Mouse (Mus musculus) kidney, adult 11 months (tissue): ENCODE results near the gene Zc3h7b.

ENCODE experiments used
- DNase-seq: peaks from one replicate; pipeline ENCODE4 v3.0.0; 2022

Gene Zc3h7b

DNA sequence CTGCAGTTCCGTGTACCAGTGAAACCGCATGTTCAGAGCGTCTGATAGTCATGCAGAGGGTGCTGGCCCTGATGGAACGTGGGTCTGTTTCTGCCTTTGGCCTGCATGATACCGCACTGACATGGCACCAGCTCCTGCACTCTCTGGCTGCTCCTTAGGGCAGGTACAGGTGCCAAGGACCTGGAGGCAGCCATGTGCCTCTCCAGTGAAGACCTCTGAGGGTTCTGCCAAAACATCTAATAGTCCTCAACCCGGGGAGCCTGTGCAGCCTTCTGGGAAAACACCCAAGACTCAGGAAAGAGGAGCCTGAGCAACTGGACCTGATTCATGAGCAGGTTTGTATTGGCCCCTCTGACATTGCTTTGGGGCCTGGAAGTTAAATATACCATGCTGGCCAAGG lies 53.0 kb downstream of the Zc3h7b start:
- peak; percentile 48 for DNase-seq

DNA sequence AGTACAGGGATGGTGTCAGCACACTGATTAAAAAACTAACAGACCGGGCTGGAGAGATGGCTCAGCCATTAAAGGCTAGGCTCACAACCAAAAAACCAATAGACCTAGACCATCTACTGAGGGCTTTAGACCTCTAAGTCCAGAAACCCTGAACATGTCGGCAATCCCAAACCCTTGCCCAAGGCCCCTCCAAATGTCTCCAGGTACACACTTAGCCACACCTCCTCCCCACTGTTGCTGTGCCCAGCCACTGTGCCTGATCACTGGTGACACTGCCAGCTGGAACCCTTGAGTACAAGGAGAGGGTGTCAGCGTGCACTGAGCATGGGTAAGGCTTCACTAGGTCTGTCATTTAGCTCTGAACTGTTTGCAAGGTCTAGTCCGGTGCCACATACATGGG lies 53.6 kb downstream of the Zc3h7b start:
- peak; percentile 76 for DNase-seq

DNA sequence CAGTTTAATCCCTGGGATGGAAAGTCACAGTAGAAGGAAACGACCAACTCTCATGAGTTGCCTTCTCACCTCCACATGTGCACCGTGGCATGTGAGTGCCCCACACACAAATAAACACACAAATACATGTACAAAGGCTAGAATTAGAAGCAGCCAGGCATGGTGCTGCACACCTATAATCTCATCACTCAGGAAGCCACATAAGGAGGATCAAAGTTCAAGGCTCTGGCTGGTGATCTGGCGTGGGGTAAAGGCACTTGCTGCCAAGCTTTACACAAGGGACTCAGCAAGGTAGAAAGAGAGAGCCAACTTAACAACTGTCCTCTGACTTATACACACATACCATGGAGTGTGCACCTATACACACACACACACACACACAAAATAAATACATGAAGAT lies 55.5 kb downstream of the Zc3h7b start:
- DNase-seq, result peak; percentile 64

DNA sequence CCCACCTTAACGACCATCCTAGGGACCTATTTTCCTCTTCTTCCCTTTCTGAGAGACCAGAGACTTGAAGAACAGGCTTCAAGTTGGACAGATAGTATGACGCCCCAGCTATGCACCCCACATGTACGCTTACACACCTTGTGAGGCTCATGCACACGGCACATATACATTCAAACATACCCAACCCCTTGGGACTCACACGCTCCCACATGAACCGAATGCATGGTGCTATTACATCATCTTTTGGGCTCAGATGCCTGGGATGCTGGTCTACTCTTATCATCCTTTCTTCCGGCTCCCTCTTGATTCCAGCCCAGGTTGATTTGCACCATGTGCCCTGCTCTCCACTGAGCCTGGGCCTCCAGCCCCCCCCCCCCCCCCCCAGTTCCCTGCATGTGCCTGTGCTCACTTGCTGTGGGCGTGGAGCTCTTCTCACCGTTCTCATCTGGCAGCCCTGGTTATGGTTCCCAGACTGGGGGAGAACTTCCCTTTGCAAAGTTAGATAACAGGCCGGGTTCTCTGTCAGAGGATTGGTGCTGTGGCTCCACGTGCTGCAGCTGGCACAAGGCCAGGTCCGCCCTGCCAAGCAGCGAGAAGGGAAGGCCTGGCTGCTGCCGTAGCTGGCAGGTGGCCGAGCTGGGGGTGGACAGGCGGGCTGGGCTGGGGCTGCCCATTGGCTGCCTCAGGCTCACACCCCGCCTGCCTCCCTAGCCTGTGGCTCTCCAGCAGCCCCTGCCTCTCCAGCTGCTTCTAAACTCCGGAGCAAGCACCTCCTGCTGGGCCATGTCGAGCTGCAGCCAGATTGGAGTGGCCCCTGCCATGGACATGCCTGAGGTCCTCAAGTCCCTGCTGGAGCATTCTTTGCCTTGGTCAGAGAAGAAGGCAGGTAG lies 57.4 kb downstream of the Zc3h7b start, which contains the start of gene Tef:
Tef (plus strand) TSS at position 421 of the 890 bp plus-strand sequence.
- DNase-seq, result peak; percentile 100

DNA sequence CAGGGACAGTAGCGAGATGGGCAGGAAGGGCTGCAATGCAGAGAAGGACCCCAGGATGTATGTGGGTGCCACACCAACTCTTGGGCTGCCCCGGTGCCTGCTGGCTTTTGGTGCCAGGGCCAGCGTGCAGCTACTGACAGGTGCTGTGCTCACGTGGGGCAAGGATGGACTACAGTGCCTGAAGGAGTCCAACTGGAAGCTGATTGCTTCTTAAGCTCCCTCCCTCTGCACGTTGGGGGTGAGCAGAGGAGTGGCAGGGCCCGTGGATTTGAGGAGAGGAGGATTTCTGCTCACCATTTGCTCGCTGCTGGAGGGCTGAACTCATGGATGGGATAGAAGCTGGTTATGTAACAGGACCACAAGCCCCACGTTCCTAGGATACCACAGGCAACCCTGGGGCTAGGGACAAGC lies 58.1 kb downstream of the Zc3h7b start:
- DNase-seq, result peak; percentile 88

DNA sequence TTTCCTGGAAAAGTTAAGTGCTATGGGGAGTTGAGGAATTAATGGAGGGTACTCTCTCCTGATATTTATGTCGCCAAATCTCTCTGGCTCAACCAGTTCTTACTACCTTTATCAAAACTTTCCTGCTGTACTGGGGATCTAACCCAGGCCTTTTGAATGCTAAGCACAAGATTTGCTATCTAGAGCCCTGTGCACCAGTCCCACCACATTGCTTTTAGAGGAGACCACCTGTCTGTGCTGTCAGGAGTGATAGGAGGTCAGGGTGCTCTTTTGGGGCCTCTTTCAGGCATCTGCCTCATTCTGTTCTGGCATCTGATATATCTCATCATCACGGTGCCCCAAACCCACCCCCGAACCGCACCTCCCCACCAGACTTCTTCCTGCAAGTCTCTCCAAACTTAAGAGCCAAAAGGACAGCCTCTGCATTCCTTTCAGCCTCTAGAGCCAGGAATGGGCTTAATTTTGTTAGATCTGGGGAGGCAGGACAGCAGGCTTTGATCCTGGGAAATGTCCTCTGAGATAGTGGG lies 58.6 kb downstream of the Zc3h7b start:
- no peak for DNase-seq

DNA sequence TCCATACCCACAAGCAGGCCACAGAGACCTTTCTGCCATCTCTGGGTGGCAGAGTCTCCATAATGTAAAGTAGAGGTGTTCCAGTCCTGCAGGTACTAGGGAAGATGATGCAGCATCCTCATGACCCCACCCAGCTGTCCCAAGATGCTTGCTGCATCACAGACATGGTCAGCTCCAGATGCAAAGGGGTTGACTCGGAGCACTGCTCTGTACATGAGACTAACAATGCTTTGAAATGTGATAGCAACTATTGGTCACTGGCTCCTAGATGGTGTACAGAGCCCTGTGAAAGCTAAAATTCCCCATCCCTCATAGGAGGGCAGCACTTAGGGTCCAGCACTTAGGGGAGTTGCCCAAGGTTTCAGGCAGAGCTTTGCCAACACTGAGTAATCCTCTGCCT lies 59.3 kb downstream of the Zc3h7b start:
- DNase-seq, result no peak

DNA sequence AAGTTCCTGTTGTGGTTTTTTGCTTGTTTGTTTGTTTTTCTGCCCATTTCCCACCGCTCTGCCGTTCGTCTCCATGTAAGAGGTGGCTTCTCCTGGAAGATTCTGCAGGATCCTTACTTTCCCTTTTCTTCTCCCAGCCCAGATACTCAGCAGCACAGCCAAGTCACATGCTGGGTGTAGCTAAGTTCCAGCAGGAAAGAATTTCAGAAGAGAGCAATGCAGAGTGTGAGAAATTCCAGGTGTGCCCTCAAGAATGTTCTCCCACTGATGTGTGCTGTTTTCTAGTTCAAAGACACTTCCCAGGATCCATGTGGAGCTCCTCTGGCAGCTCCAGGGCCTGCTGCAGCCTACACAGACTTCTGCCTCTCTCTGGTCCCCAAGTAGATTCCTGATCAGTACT lies 60.0 kb downstream of the Zc3h7b start:
- peak; percentile 17 for DNase-seq

DNA sequence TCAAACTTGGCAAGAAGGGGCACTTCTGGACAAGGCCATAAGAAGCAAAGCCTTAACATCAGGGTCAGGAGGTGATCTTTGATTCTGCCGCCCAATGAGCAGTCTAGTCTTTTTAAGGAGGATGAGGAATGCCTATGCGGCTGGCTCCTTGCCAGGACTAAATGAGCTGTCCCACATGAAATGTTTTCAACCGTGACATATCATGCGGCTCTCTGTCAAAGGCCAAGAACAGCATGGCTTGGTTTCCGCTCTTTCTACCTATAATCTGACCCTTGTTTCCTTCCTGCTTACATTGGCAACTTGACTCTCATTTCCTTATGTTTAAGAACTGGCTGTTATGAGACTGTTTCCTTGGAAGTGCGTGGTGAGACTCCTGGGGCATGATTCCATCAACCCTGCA lies 60.8 kb downstream of the Zc3h7b start:
- DNase-seq, result peak; percentile 74

DNA sequence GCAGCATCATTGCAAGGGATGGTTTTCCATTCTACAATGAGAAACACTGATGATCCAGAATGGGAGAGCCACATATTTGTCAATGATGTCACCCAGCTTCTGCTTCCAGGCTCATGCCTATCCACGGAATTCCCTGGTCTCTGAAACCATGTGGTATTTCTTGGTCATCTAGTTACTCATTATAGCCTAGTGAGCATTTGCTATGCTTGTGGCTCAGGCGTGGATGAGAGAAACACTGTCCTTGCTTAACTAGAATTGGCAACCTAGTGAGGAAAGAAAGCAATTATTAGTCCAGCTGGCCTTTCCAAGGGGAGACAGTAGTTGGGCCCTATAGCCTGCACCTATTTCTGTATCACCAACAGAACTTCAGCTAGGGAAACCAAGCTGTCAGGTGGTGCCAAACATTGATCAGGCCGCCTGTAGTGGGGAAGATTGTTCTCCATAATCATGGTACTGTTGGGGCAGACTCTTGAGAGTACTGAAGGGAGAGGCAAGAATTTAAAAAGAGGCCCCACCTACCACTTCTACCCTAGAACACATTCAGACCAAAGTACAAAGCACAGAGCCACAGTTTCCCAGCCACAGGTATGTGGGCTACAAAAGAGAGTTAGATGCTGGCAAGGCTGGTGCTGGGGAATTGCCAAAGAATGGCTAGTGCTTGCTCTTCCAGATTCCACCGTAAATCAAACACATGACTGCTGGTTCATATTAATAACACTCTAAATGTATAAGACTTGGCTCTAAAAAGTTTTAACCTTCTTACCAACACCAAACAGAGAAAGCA lies 62.0 kb downstream of the Zc3h7b start:
- peak; percentile 78 for DNase-seq

DNA sequence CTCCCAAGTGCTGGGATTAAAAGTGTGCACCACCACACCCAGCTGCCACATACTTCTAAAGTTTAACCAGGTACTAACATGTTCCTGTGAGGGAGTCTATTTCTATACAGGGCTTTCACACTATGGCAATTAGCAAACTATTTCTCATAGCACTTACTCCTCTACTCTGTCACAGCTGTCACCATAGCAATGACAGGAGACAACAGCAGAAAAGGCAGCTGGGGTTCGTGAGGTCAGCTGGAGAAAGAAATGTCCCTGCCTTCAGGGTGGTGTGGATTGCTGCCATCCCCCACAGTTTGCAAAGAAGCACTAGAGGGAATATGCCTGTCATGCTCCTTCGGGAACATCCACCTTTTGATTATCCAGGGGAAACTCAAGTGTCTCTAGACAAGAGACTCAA lies 63.9 kb downstream of the Zc3h7b start:
- peak; percentile 20 for DNase-seq

DNA sequence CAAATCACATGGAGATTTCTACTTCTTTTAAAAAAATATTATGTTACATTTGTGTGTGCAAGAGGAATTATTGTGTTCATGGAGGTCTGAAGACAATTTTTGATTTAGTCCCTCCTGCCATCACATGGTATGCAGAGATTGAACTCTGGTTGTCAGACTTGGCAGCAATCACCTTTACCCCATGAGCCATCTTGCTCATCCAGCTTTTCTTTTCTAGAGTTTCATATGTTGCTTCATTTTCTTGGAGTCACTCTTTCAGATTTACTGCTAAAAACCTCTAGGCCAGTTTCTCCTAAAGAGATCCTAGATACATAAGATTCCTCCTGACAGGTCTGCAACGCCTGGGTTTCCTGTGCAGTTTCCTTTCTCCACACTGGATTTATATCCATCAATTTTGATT lies 64.7 kb downstream of the Zc3h7b start:
- no peak for DNase-seq

DNA sequence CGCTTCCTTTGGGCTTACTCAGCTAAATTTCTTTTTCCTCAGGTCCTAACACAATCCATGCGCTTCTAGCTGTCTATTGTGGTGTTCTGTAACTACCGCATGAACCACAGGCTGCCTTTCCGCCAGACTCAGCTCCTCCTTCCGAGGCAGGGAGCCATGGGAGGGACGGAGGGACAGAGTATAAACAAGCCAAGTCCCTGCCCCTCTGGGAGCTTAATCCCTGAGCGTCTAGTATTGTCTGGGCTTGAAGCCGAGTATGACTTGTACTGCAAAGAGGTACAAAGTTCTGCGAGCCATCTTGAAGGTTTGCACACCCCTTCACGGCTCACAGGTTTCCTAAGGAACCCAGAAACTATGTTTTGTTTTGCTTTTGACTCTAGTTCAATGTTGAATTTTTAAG lies 65.3 kb downstream of the Zc3h7b start:
- DNase-seq, result peak; percentile 97

DNA sequence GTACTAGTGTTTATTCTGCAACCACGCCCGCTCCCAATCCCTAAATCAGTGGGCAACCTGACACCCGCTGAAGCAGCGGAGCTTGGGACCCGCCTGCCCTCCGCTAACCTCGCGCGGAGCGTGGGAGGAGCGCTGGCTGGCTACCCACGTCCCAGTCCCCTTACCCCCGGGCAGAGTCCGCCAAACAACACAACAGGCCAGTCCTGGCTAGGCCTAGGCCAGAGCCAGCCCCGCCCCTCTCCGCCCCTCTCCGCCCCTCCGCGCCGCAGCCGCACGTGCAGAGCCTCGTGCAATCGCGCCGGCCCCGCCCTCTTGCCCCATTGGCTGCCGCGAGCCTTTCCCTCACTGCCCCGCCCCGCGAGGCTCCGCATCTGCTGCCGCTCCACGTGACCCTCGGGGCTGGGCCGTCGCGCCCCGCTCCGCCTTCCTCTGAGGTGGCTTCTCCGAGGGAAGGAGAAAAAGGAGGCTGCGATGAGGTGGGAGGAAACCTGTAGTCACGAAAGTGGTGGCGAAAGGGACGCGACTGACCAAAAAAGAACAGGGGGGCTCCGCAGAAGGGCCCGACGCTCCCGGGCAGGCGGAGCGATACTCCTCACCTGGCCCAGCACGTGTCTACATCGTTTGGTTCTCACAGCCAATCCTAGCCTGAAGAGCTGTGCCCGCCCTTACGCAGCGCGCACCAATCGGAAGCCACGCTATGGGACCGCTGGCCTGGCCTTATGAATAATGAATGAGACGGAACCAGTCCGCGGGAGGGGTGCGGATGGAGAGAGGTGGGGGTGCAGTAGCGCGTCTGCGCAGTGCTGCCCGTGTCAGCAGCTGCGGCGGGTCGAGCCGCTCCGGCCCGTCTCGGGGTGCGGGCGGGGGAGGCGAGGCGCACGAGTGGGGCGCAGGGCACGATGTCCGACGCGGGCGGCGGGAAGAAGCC lies 66.1 kb downstream of the Zc3h7b start:
- DNase-seq, result peak; percentile 99

DNA sequence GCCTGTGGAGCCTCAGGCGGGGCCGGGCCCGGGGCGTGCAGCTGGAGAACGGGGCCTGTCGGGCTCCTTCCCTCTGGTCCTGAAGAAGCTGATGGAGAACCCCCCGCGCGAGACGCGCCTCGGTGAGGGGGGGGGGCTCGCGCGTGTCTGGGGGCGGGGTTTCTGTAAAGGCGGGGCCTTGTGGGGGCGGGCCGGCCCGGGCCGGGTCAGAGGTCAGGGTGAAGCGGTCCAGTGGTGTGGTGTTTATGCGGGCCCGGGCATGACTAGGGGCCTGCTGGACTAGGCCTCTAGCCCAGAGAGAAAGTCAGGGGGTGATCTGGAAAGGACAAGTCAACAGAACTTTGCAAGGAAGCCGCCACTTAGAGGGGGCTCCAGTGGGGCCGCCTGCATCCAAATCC lies 66.7 kb downstream of the Zc3h7b start:
- no peak for DNase-seq

DNA sequence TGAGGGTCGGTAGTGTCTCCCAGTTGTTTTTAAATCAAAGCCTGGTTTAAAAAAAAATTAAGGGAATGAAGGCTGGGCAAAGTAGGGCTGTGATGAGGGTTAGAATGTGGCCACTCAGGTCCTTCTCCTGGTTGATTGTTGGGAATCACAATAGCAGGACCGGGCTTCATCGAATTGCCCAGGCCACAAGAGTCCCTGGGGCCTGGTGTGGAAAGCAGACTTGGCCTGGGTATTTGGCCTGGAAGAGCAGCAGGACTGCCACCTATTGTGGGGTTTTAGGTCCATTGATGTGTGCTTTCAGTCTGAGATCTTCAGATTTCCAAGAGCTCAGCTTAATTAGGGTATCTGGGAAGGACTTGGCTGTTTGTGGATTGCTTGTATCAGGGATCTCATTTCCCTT lies 67.4 kb downstream of the Zc3h7b start:
- DNase-seq, result peak; percentile 34

DNA sequence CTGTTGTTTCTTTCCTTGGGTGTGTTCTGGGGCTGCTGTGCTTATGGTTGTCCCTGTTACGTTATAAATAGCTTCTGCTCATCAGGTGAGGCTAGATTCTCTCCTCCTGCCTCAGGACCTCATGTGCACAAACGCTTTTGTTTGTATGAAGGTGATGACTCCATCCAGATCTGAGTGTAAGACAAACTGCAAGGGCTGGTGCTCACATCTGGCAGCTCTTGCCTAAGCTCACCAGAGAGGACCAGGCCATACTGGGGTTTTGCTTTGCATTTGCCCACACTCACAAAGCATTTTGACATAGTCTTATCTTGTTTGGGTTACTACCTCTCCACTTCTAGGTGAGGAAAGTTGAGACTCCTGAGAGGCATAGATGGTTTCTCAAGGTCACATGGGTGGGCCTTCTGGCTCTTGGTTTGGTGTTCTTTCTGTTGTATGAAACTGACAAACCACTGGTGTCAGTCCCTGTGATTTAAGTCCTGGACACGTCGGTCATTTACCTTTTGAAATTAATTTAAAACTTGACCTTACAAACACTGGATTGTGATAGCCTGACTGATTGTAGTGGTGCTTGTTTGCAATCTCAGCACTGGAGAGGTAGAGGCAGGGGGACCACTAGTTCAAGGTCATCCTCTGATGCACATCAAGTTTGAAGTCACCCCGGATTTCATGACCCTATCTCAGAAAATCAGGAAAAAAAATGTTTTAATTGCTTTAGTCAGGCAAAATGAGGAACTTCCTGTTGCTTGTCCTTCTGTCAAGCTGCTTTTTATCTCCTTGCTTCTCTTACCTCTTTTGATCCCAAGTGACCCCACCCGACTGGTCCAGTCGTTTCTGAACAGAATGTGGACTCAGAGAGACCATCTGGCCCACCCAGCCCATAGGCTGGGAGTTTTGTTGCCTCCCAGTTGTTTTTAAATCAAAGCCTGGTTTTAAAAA lies 68.1 kb downstream of the Zc3h7b start:
- peak; percentile 15 for DNase-seq

DNA sequence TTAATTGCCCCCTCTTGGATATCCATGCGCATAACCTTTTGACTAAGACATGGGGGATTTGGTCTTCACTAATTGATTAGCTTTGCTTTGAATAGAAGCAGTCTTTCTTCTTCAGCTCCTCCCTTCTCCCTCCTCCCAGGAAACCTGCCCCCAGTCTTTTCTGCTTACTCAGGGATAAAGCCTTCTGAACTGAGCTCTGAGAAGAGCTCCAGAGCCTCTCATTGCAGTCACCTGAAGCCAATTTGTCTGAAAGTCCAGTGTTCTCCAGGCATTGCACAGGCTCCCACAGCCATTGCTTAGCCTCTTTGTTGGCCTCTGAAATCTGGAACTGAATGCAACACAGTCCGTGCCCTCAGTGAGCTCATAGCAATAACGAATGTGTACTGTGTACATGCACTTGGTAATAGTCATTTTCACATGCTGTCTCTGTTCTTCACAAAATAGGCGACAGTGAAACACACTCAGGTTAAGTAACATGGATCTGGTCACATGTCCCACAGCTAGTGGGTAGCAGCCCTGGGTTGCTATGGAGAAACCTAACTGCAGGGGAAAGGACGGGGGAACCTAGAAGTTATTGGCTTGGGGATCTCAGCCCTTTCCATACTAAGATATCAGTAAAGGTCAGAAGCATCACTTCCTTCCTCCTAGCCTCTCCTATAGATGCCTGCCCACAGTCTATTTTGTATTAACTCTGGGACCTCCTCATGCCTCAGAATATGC lies 69.3 kb downstream of the Zc3h7b start:
- DNase-seq, result peak; percentile 45

DNA sequence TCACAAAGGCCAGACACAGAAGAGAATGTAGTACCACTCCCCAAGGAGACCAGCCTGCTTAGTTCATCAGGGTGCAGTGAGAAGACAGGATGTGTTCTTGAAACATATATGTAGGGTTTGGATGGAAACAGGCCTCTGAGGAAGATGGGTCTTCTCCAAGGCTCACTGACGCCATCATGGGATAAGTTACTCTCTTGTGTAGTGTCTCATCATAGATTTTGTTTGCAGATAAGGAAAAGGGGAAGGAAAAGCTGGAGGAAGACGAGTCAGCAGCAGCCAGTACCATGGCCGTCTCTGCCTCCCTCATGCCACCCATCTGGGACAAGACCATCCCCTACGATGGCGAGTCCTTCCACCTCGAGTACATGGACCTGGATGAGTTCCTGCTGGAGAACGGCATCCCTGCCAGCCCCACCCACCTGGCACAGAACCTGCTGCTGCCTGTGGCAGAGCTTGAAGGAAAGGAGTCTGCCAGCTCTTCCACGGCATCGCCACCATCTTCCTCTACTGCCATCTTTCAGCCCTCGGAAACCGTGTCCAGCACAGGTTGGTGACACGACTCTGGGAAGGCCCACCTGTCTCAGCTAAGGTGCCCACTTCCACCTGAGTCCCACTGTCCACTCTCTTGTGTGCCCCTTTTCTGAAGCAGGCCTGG lies 70.0 kb downstream of the Zc3h7b start:
- DNase-seq, result peak; percentile 35

DNA sequence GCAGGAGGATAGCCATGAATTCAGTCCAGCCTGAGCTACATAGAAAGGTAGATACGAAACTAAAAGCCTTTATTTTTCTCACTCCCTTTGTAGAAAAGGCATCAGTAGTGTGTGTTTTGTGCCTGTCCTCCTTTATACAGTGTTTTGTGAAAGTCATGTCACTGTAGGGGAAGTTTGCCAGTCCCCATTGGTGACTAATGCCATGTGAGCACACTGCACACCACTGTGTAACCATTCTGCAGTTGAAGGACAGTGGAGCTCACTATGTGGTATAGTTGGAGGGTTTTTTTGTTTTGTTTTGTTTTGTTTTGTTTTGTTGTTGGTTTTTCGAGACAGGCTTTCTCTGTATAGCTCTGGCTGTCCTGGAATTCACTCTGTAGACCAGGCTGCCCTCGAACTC lies 73.5 kb downstream of the Zc3h7b start:
- no peak for DNase-seq
